Mouse (Mus musculus): ENCODE results near the gene Mptx2. TPM values are rescaled to one million over a fixed set of nuclear protein-coding genes. Genes with fewer than 3 reads are reported as not detected.

Mptx2 gene
- polyA plus RNA-seq (2012; rRNA removed): not detected in 2 replicates

DNA sequence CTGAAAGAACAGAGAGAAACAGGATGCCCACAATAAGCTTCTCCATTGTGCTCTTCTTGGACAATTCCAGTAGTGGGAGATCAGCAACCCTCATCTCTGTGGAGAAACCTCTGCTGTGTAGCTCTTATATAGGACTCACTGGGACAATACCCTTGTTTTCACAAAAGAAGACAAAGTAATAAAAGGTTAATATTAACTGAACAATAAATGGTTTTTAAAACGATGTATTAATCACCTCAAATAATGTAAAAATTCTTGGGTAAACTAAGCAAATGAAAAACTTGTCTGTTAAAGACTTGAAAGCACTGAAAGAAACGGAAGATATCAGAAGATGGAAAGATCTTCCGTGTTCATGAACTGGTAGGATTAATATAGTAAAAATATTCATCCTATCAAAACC lies at the start of gene Mptx2:
Mptx2 (minus strand) TSS at position 101 of the 400 bp plus-strand sequence.

DNA sequence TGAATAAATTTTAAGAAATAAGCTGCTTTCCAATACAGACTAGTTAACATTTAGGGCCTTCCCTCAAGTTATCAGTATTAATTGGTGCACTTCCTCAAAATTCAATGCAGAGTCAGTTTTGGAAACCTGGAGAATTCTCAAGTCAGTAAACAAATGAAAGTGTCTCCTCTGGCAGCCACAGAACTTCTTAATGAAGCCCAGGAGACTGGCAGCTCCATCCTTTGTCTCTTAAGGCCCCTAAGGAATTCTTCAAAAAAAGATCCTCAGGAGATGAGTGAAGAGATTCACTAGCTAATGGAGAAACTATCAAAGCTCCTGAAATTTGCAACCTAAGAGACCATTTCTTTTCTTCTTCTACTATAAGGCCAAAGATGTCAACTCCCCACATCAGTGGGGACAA lies 11.9 kb downstream of the Mptx2 start, which contains the start of gene Olfr418:
Olfr418 (plus strand) TSS at position 301 of the 400 bp plus-strand sequence.

DNA sequence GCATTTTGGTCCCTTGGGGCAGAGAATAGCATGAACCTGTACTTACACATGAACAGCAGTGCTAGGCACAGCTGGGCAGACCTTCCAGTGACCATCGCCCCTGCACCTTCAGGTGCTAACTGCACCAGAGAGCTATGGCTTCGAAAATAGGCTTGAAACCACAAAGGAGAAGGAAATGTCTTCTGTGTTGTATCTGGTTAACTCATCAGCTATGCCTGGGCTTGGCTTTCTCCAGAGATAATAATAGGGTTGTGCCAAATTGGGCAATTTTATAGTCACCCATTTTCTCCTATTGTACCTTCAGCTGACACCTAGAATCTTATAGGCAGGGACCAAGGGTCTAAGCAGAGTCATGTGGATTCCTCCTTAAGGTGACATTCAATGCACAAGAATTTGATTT lies 50.5 kb downstream of the Mptx2 start, which contains the start of gene Fcer1a:
Fcer1a (minus strand) TSS at position 134 of the 400 bp plus-strand sequence.

Other genes starting within 250 kb of the Mptx2 start
- gene Olfr1408, start 140.4 kb downstream of the Mptx2 start, polyA plus RNA-seq (2012; rRNA removed): not detected in 2 replicates
- gene Olfr1406, start 87.1 kb downstream of the Mptx2 start, polyA plus RNA-seq (2012; rRNA removed): not detected in 2 replicates
- gene Olfr218, start 80.0 kb downstream of the Mptx2 start, polyA plus RNA-seq (2012; rRNA removed): not detected in 2 replicates
- gene Olfr1404, start 65.4 kb downstream of the Mptx2 start, polyA plus RNA-seq (2012; rRNA removed): not detected in 2 replicates
- gene Fcer1a, start 50.6 kb downstream of the Mptx2 start, polyA plus RNA-seq (2012; rRNA removed): 0.16 TPM in 1 of 2 replicates, not detected in the other
- gene Olfr418, start 11.8 kb downstream of the Mptx2 start, polyA plus RNA-seq (2012; rRNA removed): not detected in 2 replicates
- 10.6 and 11.5 TPM in 2 replicates for gene Ackr1, start 56.0 kb upstream of the Mptx2 start, polyA plus RNA-seq (2012; rRNA removed)
- gene Aim2, start 73.1 kb upstream of the Mptx2 start, polyA plus RNA-seq (2012; rRNA removed): 0.44 and 0.82 TPM in 2 replicates
- 6.8 and 9.4 TPM in 2 replicates for gene Cadm3, start 89.9 kb upstream of the Mptx2 start, polyA plus RNA-seq (2012; rRNA removed)
- 0.69 and 0.85 TPM in 2 replicates for gene Ifi206, start 213.3 kb upstream of the Mptx2 start, polyA plus RNA-seq (2012; rRNA removed)